Mouse (Mus musculus) gastrocnemius, postnatal 14 days (tissue): ENCODE measurements around the gene Amer2. TPM values are rescaled to one million over a fixed set of nuclear protein-coding genes. Genes with fewer than 3 reads are reported as not detected.
A peak's percentile ranks its signal among the peaks of the same experiment; 100 is the strongest.
"Not testable (repeated sequence)": the region's sequence is repeated elsewhere in the genome, so short reads cannot be mapped to it uniquely, and the experiment has no call there.

Source experiments
- DNase-seq: peaks from one replicate; pipeline ENCODE4 v3.0.0; 2021; ENCODE audit warnings: mixed read lengths
- intact Hi-C: fragments of 180-260 bp; cut with DNase I; formaldehyde crosslinking; loops from one replicate; pipeline ENCODE4 v1.15.1; 2025; ENCODE audit warnings: low total_unique reads
- long read RNA-seq, 2 experiments: library from polyadenylated mRNA; stranded (forward); transcript quantifications; one replicate each; pipeline ENCODE4 v2.0.0; 2021
- total RNA-seq, 2 experiments: library from RNA; stranded (reverse); gene quantifications; 2 replicates each; pipeline ENCODE4 v1.2.3; 2021

Amer2 gene
- under 1 TPM; 0.11 to 0.16 TPM for total RNA-seq
- long read RNA-seq, experiment 1, full-length matches to known transcripts = 1 of 1 reads
- long read RNA-seq, experiment 1, partial matches to known transcripts = 0 of 1 reads
- long read RNA-seq, experiment 1, other reads (novel, unspliced or antisense) = 0 of 1 reads
- long read RNA-seq, experiment 2 = 0 reads

GRCm38 (mm10) chr14:60372821-60373309, at the start of gene Amer2:
TSS of gene Amer2 (plus strand) at chr14:60373259.
- intact Hi-C loops = no loop called here
- DNase-seq = no peak

- DNase-seq, intact Hi-C loops: not testable (repeated sequence)
Observed at GRCm38 (mm10) chr14:60340001-60340400, 33.1 kb upstream of the Amer2 start.

- intact Hi-C loops = no loop called here
- no peak for DNase-seq
Observed at GRCm38 (mm10) chr14:60340570-60340969, 32.5 kb upstream of the Amer2 start.

GRCm38 (mm10) chr14:60345326-60345876, 27.7 kb upstream of the Amer2 start:
- intact Hi-C loops = no loop called here

GRCm38 (mm10) chr14:60358347-60358746, 14.7 kb upstream of the Amer2 start:
- intact Hi-C loops = no loop called here
- no peak for DNase-seq

More at GRCm38 (mm10) chr14:60345326-60345876, 27.7 kb upstream of the Amer2 start:
- no peak for DNase-seq

GRCm38 (mm10) chr14:60361380-60362212, 11.5 kb upstream of the Amer2 start:
- intact Hi-C loops = no loop called here
- no peak for DNase-seq

- DNase-seq = no peak
- intact Hi-C loops = no loop called here
Observed at GRCm38 (mm10) chr14:60366729-60367128, 6.3 kb upstream of the Amer2 start.

- no peak for DNase-seq
- intact Hi-C loops = no loop called here
Observed at GRCm38 (mm10) chr14:60368769-60369666, 4.0 kb upstream of the Amer2 start.

- intact Hi-C loops = no loop called here
- no peak for DNase-seq
Observed at GRCm38 (mm10) chr14:60369667-60370315, 3.3 kb upstream of the Amer2 start.

- no peak for DNase-seq
- intact Hi-C loops = no loop called here
Observed at GRCm38 (mm10) chr14:60377107-60377506, 4.0 kb downstream of the Amer2 start.

- intact Hi-C loops = no loop called here
Observed at GRCm38 (mm10) chr14:60377546-60377945, 4.5 kb downstream of the Amer2 start.

GRCm38 (mm10) chr14:60378057-60378565, 5.1 kb downstream of the Amer2 start:
- intact Hi-C loops = no loop called here
- peak; percentile 19 for DNase-seq

More at GRCm38 (mm10) chr14:60377546-60377945, 4.5 kb downstream of the Amer2 start:
- DNase-seq = no peak

- intact Hi-C loops = no loop called here
- peak; percentile 19 for DNase-seq
Observed at GRCm38 (mm10) chr14:60378566-60379322, 5.7 kb downstream of the Amer2 start.

GRCm38 (mm10) chr14:60379323-60379957, 6.4 kb downstream of the Amer2 start:
- DNase-seq = no peak
- intact Hi-C loops = no loop called here

- intact Hi-C loops = no loop called here
- DNase-seq = no peak
Observed at GRCm38 (mm10) chr14:60379958-60380330, 6.9 kb downstream of the Amer2 start.

- intact Hi-C loops = no loop called here
- no peak for DNase-seq
Observed at GRCm38 (mm10) chr14:60381671-60382070, 8.6 kb downstream of the Amer2 start.

GRCm38 (mm10) chr14:60383816-60384215, 10.8 kb downstream of the Amer2 start:
- DNase-seq = no peak
- intact Hi-C loops = no loop called here

- intact Hi-C loops = no loop called here
- no peak for DNase-seq
Observed at GRCm38 (mm10) chr14:60384269-60384668, 11.2 kb downstream of the Amer2 start.
